Mouse (Mus musculus): ENCODE measurements at regions not wholly inside any gene's neighbourhood (a gene's known extent, or its start where the extent isn't known, plus 50 kb on each side); places are given as distances from the start of the nearest gene placed in this dataset.

- no peaks in the 10 kb centered on the region for H3K27me3 ChIP-seq (ENCODE audit: control insufficient read depth, insufficient read depth, low read length)
- DNase-seq (ENCODE audit: low spot score) (no peak), ATAC-seq (ENCODE audit: low FRiP score) (no peak)
- H3K9ac ChIP-seq (ENCODE audit: low read depth, low read length): no peak overlapping the region
- H3K4me3 ChIP-seq (ENCODE audit: low read depth, low read length): no peak overlapping the region
- peaks cover 4% of the 10 kb centered on the region; the same call in 1 of the 2 replicates for H3K4me1 ChIP-seq (replicated peaks; ENCODE audit: control insufficient read depth, insufficient read depth, low read length)
- H3K27ac ChIP-seq (ENCODE audit: low read depth, low read length): no peak overlapping the region
- no peaks in the 10 kb centered on the region for H3K36me3 ChIP-seq (ENCODE audit: control insufficient read depth, insufficient read depth, low read length)
- H3K9me3 ChIP-seq (ENCODE audit: control insufficient read depth, low read length): no peaks in the 10 kb centered on the region
- H3K4me2 ChIP-seq (replicated peaks; ENCODE audit: low read depth, low read length): no peak overlapping the region
- WGBS: 93% methylated on average over 14 of the region's 14 CpGs
These were observed 135.1 kb downstream of the Bcat1 start for GRCm38 (mm10) chr6:144940871-144941380.

- DNase-seq (ENCODE audit: low spot score) (no peak), ATAC-seq (ENCODE audit: low FRiP score) (no peak)
- 84% methylated on average over 12 of the region's 12 CpGs for WGBS
These were observed 137.3 kb downstream of the Bcat1 start for GRCm38 (mm10) chr6:144938613-144939236.

GRCm38 (mm10) chr6:144937211-144937610, 138.8 kb downstream of the Bcat1 start:
- no peak for DNase-seq (ENCODE audit: low spot score)
- 67% methylated on average over 7 of the region's 7 CpGs for WGBS
- Histone ChIP-seq H3K4me3 (ENCODE audit: low read depth, low read length) (no peak overlapping the region), H3K27me3 (ENCODE audit: control insufficient read depth, insufficient read depth, low read length) (no peaks in the 10 kb centered on the region), H3K27ac (ENCODE audit: low read depth, low read length) (no peak overlapping the region), H3K9me3 (ENCODE audit: control insufficient read depth, low read length) (peaks cover 4% of the 10 kb centered on the region; the same call in 1 of the 2 replicates), H3K9ac (ENCODE audit: low read depth, low read length) (no peak overlapping the region), H3K4me1 (replicated peaks; ENCODE audit: control insufficient read depth, insufficient read depth, low read length) (no peaks in the 10 kb centered on the region), H3K4me2 (replicated peaks; ENCODE audit: low read depth, low read length) (no peak overlapping the region), H3K36me3 (ENCODE audit: control insufficient read depth, insufficient read depth, low read length) (no peaks in the 10 kb centered on the region)
- no peak for ATAC-seq (ENCODE audit: low FRiP score)

More at GRCm38 (mm10) chr6:144938613-144939236, 137.3 kb downstream of the Bcat1 start:
- no peak overlapping the region for H3K4me2 ChIP-seq (replicated peaks; ENCODE audit: low read depth, low read length)
- no peaks in the 10 kb centered on the region for H3K36me3 ChIP-seq (ENCODE audit: control insufficient read depth, insufficient read depth, low read length)
- H3K4me1 ChIP-seq (replicated peaks; ENCODE audit: control insufficient read depth, insufficient read depth, low read length): no peaks in the 10 kb centered on the region
- no peak overlapping the region for H3K27ac ChIP-seq (ENCODE audit: low read depth, low read length)
- no peak overlapping the region for H3K4me3 ChIP-seq (ENCODE audit: low read depth, low read length)
- no peaks in the 10 kb centered on the region for H3K9me3 ChIP-seq (ENCODE audit: control insufficient read depth, low read length)
- no peaks in the 10 kb centered on the region for H3K27me3 ChIP-seq (ENCODE audit: control insufficient read depth, insufficient read depth, low read length)
- H3K9ac ChIP-seq (ENCODE audit: low read depth, low read length): no peak overlapping the region

GRCm38 (mm10) chr6:144933722-144934235, 142.2 kb downstream of the Bcat1 start:
- no peak for ATAC-seq (ENCODE audit: low FRiP score)
- Histone ChIP-seq H3K4me2 (replicated peaks; ENCODE audit: low read depth, low read length) (no peak overlapping the region), H3K9me3 (ENCODE audit: control insufficient read depth, low read length) (peaks cover 4% of the 10 kb centered on the region; the same call in 1 of the 2 replicates), H3K27ac (ENCODE audit: low read depth, low read length) (no peak overlapping the region), H3K9ac (ENCODE audit: low read depth, low read length) (no peak overlapping the region), H3K36me3 (ENCODE audit: control insufficient read depth, insufficient read depth, low read length) (no peaks in the 10 kb centered on the region), H3K27me3 (ENCODE audit: control insufficient read depth, insufficient read depth, low read length) (no peaks in the 10 kb centered on the region), H3K4me3 (ENCODE audit: low read depth, low read length) (no peak overlapping the region), H3K4me1 (replicated peaks; ENCODE audit: control insufficient read depth, insufficient read depth, low read length) (no peaks in the 10 kb centered on the region)
- DNase-seq (ENCODE audit: low spot score): no peak
- 85% methylated on average over 6 of the region's 6 CpGs for WGBS

GRCm38 (mm10) chr6:144932402-144932801, 143.6 kb downstream of the Bcat1 start:
- Histone ChIP-seq H3K4me2 (replicated peaks; ENCODE audit: low read depth, low read length) (no peak overlapping the region), H3K27ac (ENCODE audit: low read depth, low read length) (no peak overlapping the region), H3K9ac (ENCODE audit: low read depth, low read length) (no peak overlapping the region), H3K4me3 (ENCODE audit: low read depth, low read length) (no peak overlapping the region), H3K36me3 (ENCODE audit: control insufficient read depth, insufficient read depth, low read length) (no peaks in the 10 kb centered on the region), H3K4me1 (replicated peaks; ENCODE audit: control insufficient read depth, insufficient read depth, low read length) (no peaks in the 10 kb centered on the region), H3K27me3 (ENCODE audit: control insufficient read depth, insufficient read depth, low read length) (no peaks in the 10 kb centered on the region), H3K9me3 (ENCODE audit: control insufficient read depth, low read length) (peaks cover 4% of the 10 kb centered on the region; the same call in 1 of the 2 replicates)
- no peak for ATAC-seq (ENCODE audit: low FRiP score)
- no peak for DNase-seq (ENCODE audit: low spot score)
- 82% methylated on average over 7 of the region's 7 CpGs for WGBS

- DNase-seq (ENCODE audit: low spot score): no peak
- 71% methylated on average over 4 of the region's 4 CpGs for WGBS
- H3K36me3 ChIP-seq (ENCODE audit: control insufficient read depth, insufficient read depth, low read length): no peaks in the 10 kb centered on the region
- ATAC-seq (ENCODE audit: low FRiP score): no peak
- no peak overlapping the region for H3K27ac ChIP-seq (ENCODE audit: low read depth, low read length)
- H3K4me2 ChIP-seq (replicated peaks; ENCODE audit: low read depth, low read length): no peak overlapping the region
- peaks cover 4% of the 10 kb centered on the region; the same call in 1 of the 2 replicates for H3K9me3 ChIP-seq (ENCODE audit: control insufficient read depth, low read length)
- H3K4me3 ChIP-seq (ENCODE audit: low read depth, low read length): no peak overlapping the region
- no peak overlapping the region for H3K9ac ChIP-seq (ENCODE audit: low read depth, low read length)
- no peaks in the 10 kb centered on the region for H3K4me1 ChIP-seq (replicated peaks; ENCODE audit: control insufficient read depth, insufficient read depth, low read length)
- H3K27me3 ChIP-seq (ENCODE audit: control insufficient read depth, insufficient read depth, low read length): no peaks in the 10 kb centered on the region
These were observed 146.0 kb downstream of the Bcat1 start for GRCm38 (mm10) chr6:144929959-144930358.

- Histone ChIP-seq H3K4me2 (replicated peaks; ENCODE audit: low read depth, low read length) (no peak overlapping the region), H3K27ac (ENCODE audit: low read depth, low read length) (no peak overlapping the region)
These were observed 146.6 kb downstream of the Bcat1 start for GRCm38 (mm10) chr6:144929262-144929855.

GRCm38 (mm10) chr6:144927599-144927998, 145.8 kb upstream of the Sox5 start:
- Histone ChIP-seq H3K4me3 (ENCODE audit: low read depth, low read length) (no peak overlapping the region), H3K4me2 (replicated peaks; ENCODE audit: low read depth, low read length) (no peak overlapping the region), H3K27me3 (ENCODE audit: control insufficient read depth, insufficient read depth, low read length) (no peaks in the 10 kb centered on the region), H3K27ac (ENCODE audit: low read depth, low read length) (no peak overlapping the region), H3K9ac (ENCODE audit: low read depth, low read length) (no peak overlapping the region), H3K9me3 (ENCODE audit: control insufficient read depth, low read length) (peaks cover 3% of the 10 kb centered on the region; the same call in 1 of the 2 replicates), H3K4me1 (replicated peaks; ENCODE audit: control insufficient read depth, insufficient read depth, low read length) (no peaks in the 10 kb centered on the region), H3K36me3 (ENCODE audit: control insufficient read depth, insufficient read depth, low read length) (no peaks in the 10 kb centered on the region)
- ATAC-seq (ENCODE audit: low FRiP score) (no peak), DNase-seq (ENCODE audit: low spot score) (no peak)
- WGBS: 85% methylated on average over 6 of the region's 6 CpGs

More at GRCm38 (mm10) chr6:144929262-144929855, 146.6 kb downstream of the Bcat1 start:
- WGBS: 82% methylated on average over 5 of the region's 5 CpGs
- no peaks in the 10 kb centered on the region for H3K4me1 ChIP-seq (replicated peaks; ENCODE audit: control insufficient read depth, insufficient read depth, low read length)
- no peak overlapping the region for H3K9ac ChIP-seq (ENCODE audit: low read depth, low read length)
- ATAC-seq (ENCODE audit: low FRiP score): no peak
- no peak for DNase-seq (ENCODE audit: low spot score)
- H3K36me3 ChIP-seq (ENCODE audit: control insufficient read depth, insufficient read depth, low read length): no peaks in the 10 kb centered on the region
- H3K27me3 ChIP-seq (ENCODE audit: control insufficient read depth, insufficient read depth, low read length): no peaks in the 10 kb centered on the region
- H3K4me3 ChIP-seq (ENCODE audit: low read depth, low read length): no peak overlapping the region
- H3K9me3 ChIP-seq (ENCODE audit: control insufficient read depth, low read length): peaks cover 4% of the 10 kb centered on the region; the same call in 1 of the 2 replicates
